Mouse (Mus musculus) ES-CJ7 (cell line): ENCODE results near the gene Cdk9.
A peak's percentile ranks its signal among the peaks of the same experiment; 100 is the strongest.

ENCODE experiments used
- DNase-seq: peaks from one replicate; pipeline ENCODE4 v3.0.0; 2011; ENCODE audit warnings: low read depth, low spot score

Gene Cdk9

DNA sequence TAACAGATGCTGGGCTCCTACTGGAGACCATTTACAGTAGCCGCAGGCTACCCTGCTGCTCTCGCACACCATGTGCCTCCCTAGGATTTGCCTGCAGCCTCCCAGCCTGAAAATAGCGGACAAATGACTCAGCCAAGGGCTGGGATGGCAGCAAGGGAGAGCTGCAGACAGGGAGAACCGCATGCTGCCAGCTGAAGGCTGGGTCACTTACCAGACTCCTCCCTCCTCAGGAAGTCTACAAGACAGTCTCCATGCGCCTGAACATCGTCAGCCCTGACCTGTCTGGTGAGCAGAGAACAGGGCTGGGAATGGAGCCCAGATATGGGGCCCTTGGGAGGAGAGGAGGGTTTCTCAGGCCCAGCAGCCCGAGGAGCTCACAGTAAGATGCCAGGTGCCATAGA is 32.8 kb downstream of the Cdk9 start:
- no peak for DNase-seq

GRCm38 (mm10) chr2:32677683-32678082 is 35.2 kb downstream of the Cdk9 start:
- DNase-seq: no peak

DNA sequence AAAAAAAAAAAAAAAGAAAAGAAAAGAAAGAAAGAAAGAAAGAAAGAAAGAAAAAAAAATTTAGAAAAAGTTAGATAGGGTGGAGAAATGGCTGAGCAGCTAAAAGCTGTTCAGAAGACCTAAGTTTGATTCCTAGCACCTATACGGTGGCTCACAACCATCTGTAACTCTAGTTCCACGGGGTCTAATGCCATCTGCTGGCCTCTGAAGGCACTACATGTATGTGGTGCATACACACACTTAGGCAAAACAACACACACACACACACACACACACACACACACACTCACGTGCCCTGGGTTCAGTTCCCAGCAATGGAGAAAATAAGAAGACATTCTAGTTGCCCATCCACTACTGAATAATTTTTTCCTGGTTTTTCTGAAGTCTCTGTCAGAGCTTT is 36.1 kb downstream of the Cdk9 start:
- DNase-seq: peak; percentile 54

GRCm38 (mm10) chr2:32673176-32673917 is 39.5 kb downstream of the Cdk9 start:
- no peak for DNase-seq

DNA sequence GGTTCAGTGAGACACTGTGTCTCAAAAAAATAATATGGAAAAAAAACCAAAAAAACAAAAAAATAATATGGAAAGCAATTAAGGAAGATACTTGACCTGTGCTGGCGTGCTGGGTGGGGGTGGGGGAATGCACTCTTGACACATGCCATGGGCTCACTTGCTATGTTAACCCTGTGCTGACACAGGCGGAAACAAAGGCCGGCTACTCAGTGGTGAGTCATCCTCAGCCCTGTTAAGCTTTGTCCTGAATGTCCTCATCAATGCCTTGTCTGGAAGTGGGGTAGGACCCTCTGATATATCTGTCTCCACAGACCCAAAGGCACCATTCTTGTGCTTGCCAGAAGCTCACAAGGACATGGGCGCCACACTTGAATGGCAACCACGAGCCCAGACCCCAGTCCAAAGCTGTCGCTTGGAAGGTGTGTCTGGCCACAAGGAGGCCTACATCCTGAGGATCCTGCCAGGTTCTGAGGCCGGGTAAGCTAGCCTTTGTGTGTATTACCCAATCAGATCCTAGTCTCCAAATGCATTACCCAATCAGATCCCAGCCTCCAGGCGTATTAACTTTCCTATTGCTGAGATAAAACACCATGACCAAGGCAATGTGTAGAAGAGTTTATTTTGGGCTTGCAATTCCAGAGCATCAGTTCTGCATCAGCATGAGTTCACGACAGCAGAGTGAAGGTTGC is 40.8 kb downstream of the Cdk9 start:
- DNase-seq: no peak

DNA sequence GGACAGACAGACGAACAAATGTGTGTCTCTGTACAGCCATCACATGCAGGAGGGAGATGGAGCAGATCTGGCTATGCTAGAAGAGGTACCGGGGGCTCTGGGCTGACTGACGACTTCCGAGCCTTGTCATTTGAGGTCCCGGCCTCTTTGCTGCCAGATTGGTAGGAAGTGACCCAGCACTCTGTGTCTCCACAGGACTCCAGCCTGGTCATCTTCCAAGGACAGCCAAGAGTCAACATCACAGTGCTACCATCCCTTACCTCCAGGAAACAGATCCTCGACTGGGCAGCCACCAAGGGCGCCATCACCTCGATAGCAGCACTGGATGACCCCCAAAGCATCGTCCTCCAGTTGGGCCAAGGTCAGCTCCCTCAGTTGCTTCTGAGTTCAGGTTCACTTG is 41.7 kb downstream of the Cdk9 start:
- DNase-seq: no peak

GRCm38 (mm10) chr2:32669876-32670275 is 43.0 kb downstream of the Cdk9 start:
- no peak for DNase-seq

DNA sequence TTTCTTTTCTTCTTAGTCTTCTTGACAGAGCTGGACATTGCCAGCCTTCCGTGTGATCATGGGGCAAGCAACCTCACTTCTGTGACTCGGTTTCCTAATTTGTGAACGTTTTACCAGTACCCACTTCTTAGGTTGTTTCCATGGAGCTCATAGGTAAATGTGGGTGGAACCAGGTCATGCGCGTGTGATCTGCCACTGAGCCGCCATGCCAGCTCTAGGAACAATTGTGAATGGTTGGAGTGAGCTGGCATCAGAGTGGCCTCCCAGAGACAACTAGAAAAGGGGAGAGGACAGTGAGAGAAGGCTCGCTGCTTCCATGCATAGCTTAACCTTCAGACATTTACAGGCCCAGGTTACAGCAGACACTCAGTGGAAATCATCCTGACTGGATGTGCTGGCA is 44.7 kb downstream of the Cdk9 start:
- no peak for DNase-seq

GRCm38 (mm10) chr2:32667775-32668174 is 45.1 kb downstream of the Cdk9 start:
- no peak for DNase-seq

GRCm38 (mm10) chr2:32665853-32666252 is 47.0 kb downstream of the Cdk9 start:
- no peak for DNase-seq

DNA sequence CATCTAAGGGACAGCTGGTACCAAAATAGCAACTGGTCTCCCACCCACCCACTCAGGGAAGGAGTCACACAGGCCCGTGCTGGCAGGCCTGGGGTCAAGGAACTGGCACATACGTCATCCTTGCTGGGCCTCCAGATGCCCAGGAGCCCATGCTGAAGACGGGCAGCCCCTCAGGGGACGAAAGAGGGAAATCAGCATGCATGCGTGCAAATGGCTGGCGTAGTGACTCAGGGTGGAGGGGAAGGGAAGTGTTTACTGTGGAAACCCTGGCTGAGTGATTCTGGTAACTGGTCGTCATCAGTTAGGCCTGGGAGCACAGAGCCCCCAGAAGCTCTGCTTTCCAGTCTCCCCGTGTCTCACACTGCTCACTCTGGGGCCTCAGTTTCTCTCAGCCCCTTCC is 47.5 kb downstream of the Cdk9 start:
- DNase-seq: no peak

- DNase-seq: no peak
Observed at GRCm38 (mm10) chr2:32662291-32662690, 50.6 kb downstream of the Cdk9 start.

- DNase-seq: no peak
Observed at GRCm38 (mm10) chr2:32661509-32662107, 51.3 kb downstream of the Cdk9 start.

DNA sequence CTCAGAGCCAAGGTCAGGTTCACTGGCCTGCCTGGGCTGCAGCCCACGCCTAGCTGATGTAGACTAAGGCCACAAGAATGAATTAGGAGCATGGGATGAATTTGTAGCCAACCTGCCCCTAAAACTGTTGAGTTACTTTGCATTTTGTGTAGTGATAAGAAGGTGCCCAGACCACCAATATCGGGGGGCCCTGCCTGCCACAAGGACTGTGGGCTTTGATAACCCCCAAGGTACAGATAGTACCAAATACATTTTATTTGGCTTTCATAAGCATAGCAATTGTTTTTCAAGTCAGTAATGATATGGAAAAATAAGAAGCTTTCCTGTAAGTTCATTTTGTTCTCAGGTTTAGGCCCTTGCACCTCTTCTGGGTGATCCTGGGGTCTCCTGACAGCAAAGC is 54.0 kb downstream of the Cdk9 start:
- DNase-seq: no peak

GRCm38 (mm10) chr2:32655826-32656225 is 57.0 kb downstream of the Cdk9 start:
- no peak for DNase-seq
